Mouse (Mus musculus) megakaryocyte progenitor cell, adult 5-6 weeks (primary cell): ENCODE measurements around the gene Prh1. TPM values are rescaled to one million over a fixed set of nuclear protein-coding genes. Genes with fewer than 3 reads are reported as not detected.
"Not testable (repeated sequence)": the region's sequence is repeated elsewhere in the genome, so short reads cannot be mapped to it uniquely, and the experiment has no call there.

Experiments
- ATAC-seq: replicated peaks from 2 replicates; pipeline ENCODE4 v1.8.0; 2016; ENCODE audit warnings: mild to moderate bottlenecking, moderate TSS enrichment, inconsistent platforms; ENCODE audit not compliant: poor library complexity
- total RNA-seq, 2 experiments: library from RNA; stranded (forward) in 1 of 2; stranded (reverse) in 1 of 2; fragments of 157-497, 149-512 nt in 1 of 2; fragments of 200-1000 nt in 1 of 2; gene quantifications; 2 replicates each; pipeline versions ENCODE4 v1.2.3 to v1.2.4; 2015 to 2017

Gene Prh1
- total RNA-seq (2015) (not detected in 2 replicates), total RNA-seq (2017) (not detected in 2 replicates)

GRCm38 (mm10) chr6:132569509-132569908, at the start of gene Prh1:
TSS of gene Prh1 (plus strand) at chr6:132569809.
- not testable (repeated sequence) for ATAC-seq

DNA sequence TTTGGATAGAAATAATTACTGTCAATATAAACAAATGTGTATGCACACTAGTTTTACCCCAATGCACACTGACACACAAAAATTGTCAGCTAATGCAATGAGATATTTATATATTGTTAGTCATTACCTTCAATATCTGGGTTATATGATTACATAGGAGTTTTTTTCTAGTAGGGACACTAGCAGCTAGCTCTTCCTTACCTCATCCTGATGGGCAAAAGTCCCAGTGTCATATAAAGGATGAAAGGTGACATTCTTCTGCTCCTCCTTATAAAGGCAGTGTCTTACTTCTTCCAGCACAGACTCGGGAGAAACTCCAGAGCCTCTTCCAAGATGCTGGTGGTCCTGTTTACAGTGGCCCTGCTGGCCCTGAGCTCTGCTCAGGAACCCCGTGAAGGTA, 26.0 kb downstream of the Prh1 start, which contains the start of gene Prp2:
Gene Prp2, plus strand, starts transcription at position 301 of the 400 bp plus-strand sequence.
- ATAC-seq, result not testable (repeated sequence)

Other genes starting within 250 kb of the Prh1 start
- not detected in 2 replicates for gene Gm8882, start 205.7 kb upstream of the Prh1 start, total RNA-seq (2015)
- gene Gm8882, start 205.7 kb upstream of the Prh1 start, total RNA-seq (2017), result not detected in 2 replicates
- gene Prp2, start 26.1 kb downstream of the Prh1 start, total RNA-seq (2015), result not detected in 2 replicates
- not detected in 2 replicates for gene Prp2, start 26.1 kb downstream of the Prh1 start, total RNA-seq (2017)
- gene A630073D07Rik, start 81.7 kb downstream of the Prh1 start, total RNA-seq (2015), result 0.17 TPM in 1 of 2 replicates, not detected in the other
- not detected in 2 replicates for gene A630073D07Rik, start 81.7 kb downstream of the Prh1 start, total RNA-seq (2017)
- not detected in 2 replicates for gene Tas2r120, start 87.1 kb downstream of the Prh1 start, total RNA-seq (2015)
- not detected in 2 replicates for gene Tas2r120, start 87.1 kb downstream of the Prh1 start, total RNA-seq (2017)
- not detected in 2 replicates for gene Tas2r121, start 131.2 kb downstream of the Prh1 start, total RNA-seq (2015)
- not detected in 2 replicates for gene Tas2r121, start 131.2 kb downstream of the Prh1 start, total RNA-seq (2017)
- gene Tas2r122, start 142.1 kb downstream of the Prh1 start, total RNA-seq (2015), result not detected in 2 replicates
- gene Tas2r122, start 142.1 kb downstream of the Prh1 start, total RNA-seq (2017), result not detected in 2 replicates
- gene Tas2r115, start 168.2 kb downstream of the Prh1 start, total RNA-seq (2015), result not detected in 2 replicates
- not detected in 2 replicates for gene Tas2r115, start 168.2 kb downstream of the Prh1 start, total RNA-seq (2017)
- gene Tas2r124, start 184.9 kb downstream of the Prh1 start, total RNA-seq (2015), result not detected in 2 replicates
- not detected in 2 replicates for gene Tas2r124, start 184.9 kb downstream of the Prh1 start, total RNA-seq (2017)
- gene Tas2r102, start 192.3 kb downstream of the Prh1 start, total RNA-seq (2015), result not detected in 2 replicates
- not detected in 2 replicates for gene Tas2r102, start 192.3 kb downstream of the Prh1 start, total RNA-seq (2017)
- not detected in 2 replicates for gene Tas2r136, start 208.4 kb downstream of the Prh1 start, total RNA-seq (2015)
- not detected in 2 replicates for gene Tas2r136, start 208.4 kb downstream of the Prh1 start, total RNA-seq (2017)
- not detected in 2 replicates for gene Tas2r117, start 233.0 kb downstream of the Prh1 start, total RNA-seq (2015)
- gene Tas2r117, start 233.0 kb downstream of the Prh1 start, total RNA-seq (2017), result not detected in 2 replicates